Mouse (Mus musculus) C2C12 (cell line): ENCODE data around the gene Usp38. TPM values are rescaled to one million over a fixed set of nuclear protein-coding genes. Genes with fewer than 3 reads are reported as not detected.

Source experiments
- H3K27me3 ChIP-seq: one replicate; pipeline ENCODE4 v1.6.1; 2011; ENCODE audit not compliant: control insufficient read depth, insufficient read depth, insufficient read length
- H3K36me3 ChIP-seq: one replicate; pipeline ENCODE4 v1.6.1; 2011; ENCODE audit not compliant: control insufficient read depth, insufficient read depth
- H3K4me3 ChIP-seq: one replicate; pipeline ENCODE4 v1.5.1; 2011; ENCODE audit warnings: mild to moderate bottlenecking, control low read depth; ENCODE audit not compliant: poor library complexity, insufficient read depth, severe bottlenecking
- H3K79me2 ChIP-seq: one replicate; pipeline ENCODE4 v1.6.1; 2011; ENCODE audit not compliant: control insufficient read depth, insufficient read depth
- H3K79me3 ChIP-seq: one replicate; pipeline ENCODE4 v1.6.1; 2011; ENCODE audit warnings: low read depth, control low read depth
- H3ac ChIP-seq: one replicate; pipeline ENCODE3; 2011; ENCODE audit warnings: low read depth; ENCODE audit not compliant: control insufficient read depth, insufficient read length
- CEBPB ChIP-seq: IDR thresholded peaks from one replicate; pipeline ENCODE4 v1.6.1; 2011; ENCODE audit warnings: low read depth, mild to moderate bottlenecking, control low read depth, moderate library complexity
- CTCF ChIP-seq: IDR thresholded peaks from one replicate; pipeline ENCODE4 v1.5.1; 2011; ENCODE audit not compliant: control insufficient read depth, insufficient read depth, insufficient read length
- FOSL1 ChIP-seq: IDR thresholded peaks from one replicate; pipeline ENCODE4 v1.8.0; 2011; ENCODE audit warnings: mild to moderate bottlenecking, low read length; ENCODE audit not compliant: poor library complexity, insufficient read depth, severe bottlenecking
- MAX ChIP-seq: IDR thresholded peaks from one replicate; pipeline ENCODE4 v1.6.1; 2011; ENCODE audit warnings: mild to moderate bottlenecking, control low read depth
- MYOD1 ChIP-seq: IDR thresholded peaks from one replicate; pipeline ENCODE4 v1.6.1; 2011; ENCODE audit warnings: low read depth; ENCODE audit not compliant: control insufficient read depth, insufficient read length
- MYOG ChIP-seq: IDR thresholded peaks from one replicate; pipeline ENCODE4 v1.6.1; 2011; ENCODE audit not compliant: control insufficient read depth, insufficient read length; ENCODE audit errors: extremely low read depth
- USF1 ChIP-seq: IDR thresholded peaks from one replicate; pipeline ENCODE4 v1.6.1; 2011; ENCODE audit warnings: low read depth, mild to moderate bottlenecking, control low read depth, moderate library complexity
- polyA plus RNA-seq: library from polyadenylated mRNA; unstranded; fragments of >200 nt; fragmentation: generic; extraction: Trizol; gene quantifications from one replicate; pipeline ENCODE4 v1.2.1, GENCODE M21; 2012; ENCODE audit warnings: missing spikeins

The Usp38 gene
- polyA plus RNA-seq, 1 experiment = 6.2 TPM

DNA sequence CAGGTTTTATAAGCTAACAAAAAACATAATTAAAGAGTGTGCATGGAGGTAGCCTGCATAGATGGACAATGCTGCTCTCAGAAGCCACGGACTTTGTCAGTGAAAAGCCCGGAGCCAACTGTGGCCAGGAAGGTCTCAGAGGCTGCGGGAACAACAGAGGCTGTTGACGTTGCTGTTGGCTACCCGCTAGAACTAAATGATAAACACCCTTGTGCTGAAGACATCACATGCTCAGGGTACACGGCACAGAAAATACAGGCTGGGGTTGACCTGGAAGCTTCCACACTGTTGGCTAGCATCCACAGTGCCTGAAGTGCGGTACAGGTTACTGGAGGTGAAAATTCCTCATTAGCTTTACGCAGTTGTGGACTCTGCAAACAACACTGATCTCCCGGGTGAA, 43.6 kb downstream of the Usp38 start:
- H3ac ChIP-seq = no peak overlapping the region
- H3K79me2 ChIP-seq = no peaks in the 10 kb centered on the region
- no peak overlapping the region for H3K4me3 ChIP-seq
- no peaks in the 10 kb centered on the region for H3K36me3 ChIP-seq
- TF ChIP-seq MYOG (no peak), USF1 (no peak), CTCF (no peak), FOSL1 (no peak), MAX (no peak), CEBPB (no peak), MYOD1 (no peak)
- no peaks in the 10 kb centered on the region for H3K79me3 ChIP-seq
- H3K27me3 ChIP-seq = no peaks in the 10 kb centered on the region

DNA sequence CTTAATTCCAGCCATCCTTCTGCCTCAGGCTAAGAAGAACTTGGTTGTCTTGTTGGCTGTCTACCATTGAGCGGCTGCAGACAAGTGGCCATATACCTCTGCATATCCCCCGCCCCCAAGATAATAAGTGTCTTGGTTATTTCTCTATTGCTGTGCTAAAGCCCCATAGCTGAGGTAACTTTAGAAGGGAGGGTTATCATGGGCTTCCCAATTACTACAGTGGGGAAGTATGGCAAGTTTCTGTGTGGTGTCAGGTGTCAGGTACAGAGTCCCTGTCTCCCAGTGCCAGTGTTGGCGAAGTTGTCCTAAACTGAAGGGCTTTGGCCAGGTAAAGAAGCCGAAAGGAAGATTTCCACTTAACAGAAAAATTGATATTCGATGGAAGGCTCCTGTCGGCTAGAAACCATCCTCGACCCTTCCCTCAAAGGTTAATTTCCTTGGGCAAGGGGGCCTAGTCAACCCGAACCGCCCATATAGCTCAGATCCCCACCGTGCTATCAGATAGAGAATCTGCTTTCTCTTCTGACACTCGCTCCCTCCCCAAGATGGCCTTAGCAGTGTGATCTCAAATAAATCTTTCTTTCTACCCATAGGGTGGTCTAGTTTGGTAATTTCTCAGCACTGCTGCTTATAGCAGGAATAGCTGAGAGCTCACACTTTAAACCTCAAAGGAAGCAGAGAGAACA, 44.6 kb downstream of the Usp38 start:
- Histone ChIP-seq H3K4me3 (no peak overlapping the region), H3K79me3 (no peaks in the 10 kb centered on the region), H3K79me2 (no peaks in the 10 kb centered on the region), H3ac (no peak overlapping the region), H3K36me3 (no peaks in the 10 kb centered on the region), H3K27me3 (no peaks in the 10 kb centered on the region)
- no peak for TF ChIP-seq MYOG

DNA sequence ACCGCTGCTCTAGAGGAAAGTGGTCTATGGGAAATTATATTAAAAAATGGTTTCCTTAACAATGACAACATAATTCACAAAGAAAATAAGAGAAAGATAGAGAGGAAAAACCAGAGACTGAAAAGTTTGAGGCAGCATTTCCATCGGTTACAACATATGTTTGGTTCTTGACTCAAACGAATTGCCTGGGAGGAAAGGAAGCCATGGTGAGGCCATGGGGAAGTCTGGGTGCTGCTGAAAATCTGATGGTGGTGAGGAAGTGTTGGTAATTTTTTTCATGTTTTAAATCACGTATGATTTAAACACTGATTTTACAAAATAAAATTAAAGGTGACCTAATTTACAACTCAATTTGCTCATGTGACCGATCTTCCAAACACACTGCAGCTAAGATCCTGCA, 45.3 kb downstream of the Usp38 start:
- no peaks in the 10 kb centered on the region for H3K27me3 ChIP-seq
- no peak overlapping the region for H3ac ChIP-seq
- H3K36me3 ChIP-seq = no peaks in the 10 kb centered on the region
- H3K79me3 ChIP-seq = no peaks in the 10 kb centered on the region
- no peak overlapping the region for H3K4me3 ChIP-seq
- H3K79me2 ChIP-seq = no peaks in the 10 kb centered on the region
- TF ChIP-seq MYOG (no peak), CEBPB (no peak), FOSL1 (no peak), MYOD1 (no peak), MAX (no peak), CTCF (no peak), USF1 (no peak)

DNA sequence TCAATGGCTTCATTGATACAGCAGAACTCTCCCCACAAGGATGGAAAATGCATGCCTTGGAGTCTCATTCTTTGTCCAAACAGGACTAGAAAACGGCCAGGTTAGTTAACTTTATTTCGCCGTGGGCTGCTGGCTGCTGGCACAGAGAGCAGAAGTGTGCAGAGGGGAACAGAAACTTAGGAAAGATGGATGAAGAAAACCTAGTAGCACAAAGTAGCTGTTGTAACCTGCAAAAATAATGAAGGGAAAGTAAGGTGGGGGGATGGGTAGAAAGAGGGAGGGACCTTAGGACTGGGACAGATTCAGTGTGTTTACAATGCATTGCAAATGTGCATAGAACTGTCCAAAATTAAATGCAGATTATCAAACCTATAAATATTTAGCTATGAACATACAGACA, 51.6 kb downstream of the Usp38 start:
- no peak overlapping the region for H3K4me3 ChIP-seq
- no peak overlapping the region for H3ac ChIP-seq
- H3K27me3 ChIP-seq = no peaks in the 10 kb centered on the region
- no peaks in the 10 kb centered on the region for H3K79me3 ChIP-seq
- no peaks in the 10 kb centered on the region for H3K36me3 ChIP-seq
- TF ChIP-seq MAX (no peak), MYOG (no peak), CTCF (no peak), MYOD1 (no peak), CEBPB (no peak), USF1 (no peak), FOSL1 (no peak)
- H3K79me2 ChIP-seq = no peaks in the 10 kb centered on the region

DNA sequence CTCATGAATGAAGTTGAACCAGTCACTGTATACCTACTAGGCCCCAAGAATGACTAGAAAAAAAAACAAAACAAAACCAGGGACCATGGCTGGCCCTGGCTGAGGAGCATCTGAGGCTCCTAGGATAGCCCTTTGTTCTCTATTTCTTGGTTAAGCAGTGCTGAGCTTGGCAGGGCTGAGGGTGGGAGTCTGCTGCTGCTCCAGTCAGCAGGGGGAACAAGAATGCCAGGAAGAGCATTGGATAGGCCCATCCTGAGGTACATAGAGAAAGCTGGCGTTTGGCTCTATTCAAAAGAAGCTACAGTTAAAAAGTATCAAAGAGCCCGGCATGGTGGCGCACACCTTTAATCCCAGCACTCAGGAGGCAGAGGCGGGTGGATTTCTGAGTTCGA, 52.1 kb downstream of the Usp38 start:
- H3K36me3 ChIP-seq = no peaks in the 10 kb centered on the region
- H3K4me3 ChIP-seq = no peak overlapping the region
- TF ChIP-seq CTCF (no peak), MYOG (no peak), MAX (no peak), USF1 (no peak), FOSL1 (no peak), CEBPB (no peak), MYOD1 (no peak)

DNA sequence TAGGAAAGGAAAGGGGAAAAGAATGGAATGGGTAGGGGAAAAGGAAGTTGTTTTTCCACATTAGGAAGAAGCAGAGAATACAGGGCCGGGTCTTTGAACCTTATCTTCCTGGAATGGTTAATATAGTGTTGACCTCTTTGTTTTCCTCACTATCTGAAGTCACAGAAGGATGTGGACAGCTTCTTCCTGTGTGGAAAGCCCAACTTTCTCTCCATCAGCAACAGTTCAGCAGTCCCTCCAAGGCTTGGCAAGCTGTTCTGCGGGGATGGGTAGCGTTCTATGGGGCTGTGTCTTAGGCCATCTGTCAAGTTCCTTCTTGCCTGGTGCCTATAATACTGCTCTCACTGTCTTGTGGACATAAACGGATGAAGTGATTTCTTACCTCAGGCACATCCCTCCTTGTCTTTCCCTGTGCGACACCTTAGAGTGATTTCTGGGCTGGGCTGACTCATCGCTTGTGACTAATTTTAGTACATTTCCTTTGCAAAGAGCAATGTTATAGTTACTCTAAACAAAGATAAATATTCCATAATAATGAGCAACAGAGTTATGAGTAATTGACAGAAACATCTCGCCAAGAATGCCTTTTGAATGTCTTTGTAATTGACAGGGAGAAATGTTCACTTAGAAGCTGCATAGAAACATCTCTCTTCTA, 52.7 kb downstream of the Usp38 start:
- Histone ChIP-seq H3ac (no peak overlapping the region), H3K4me3 (no peak overlapping the region), H3K27me3 (no peaks in the 10 kb centered on the region), H3K36me3 (no peaks in the 10 kb centered on the region), H3K79me3 (no peaks in the 10 kb centered on the region), H3K79me2 (no peaks in the 10 kb centered on the region)
- TF ChIP-seq FOSL1 (no peak), MYOG (no peak)

More for the DNA sequence above, 52.1 kb downstream of the Usp38 start:
- Histone ChIP-seq H3ac (no peak overlapping the region), H3K79me3 (no peaks in the 10 kb centered on the region), H3K27me3 (no peaks in the 10 kb centered on the region), H3K79me2 (no peaks in the 10 kb centered on the region)
